Mouse (Mus musculus) C2C12 (cell line): ENCODE measurements around the gene Cdc37l1.

Experiments
- CTCF ChIP-seq: IDR thresholded peaks from one replicate; pipeline ENCODE4 v1.5.1; 2011; ENCODE audit not compliant: control insufficient read depth, insufficient read depth, insufficient read length
- MAX ChIP-seq: IDR thresholded peaks from one replicate; pipeline ENCODE4 v1.6.1; 2011; ENCODE audit warnings: mild to moderate bottlenecking, control low read depth
- MYOG ChIP-seq: IDR thresholded peaks from one replicate; pipeline ENCODE4 v1.6.1; 2011; ENCODE audit not compliant: control insufficient read depth, insufficient read length; ENCODE audit errors: extremely low read depth
- USF1 ChIP-seq: IDR thresholded peaks from one replicate; pipeline ENCODE4 v1.6.1; 2011; ENCODE audit warnings: low read depth, mild to moderate bottlenecking, control low read depth, moderate library complexity

DNA sequence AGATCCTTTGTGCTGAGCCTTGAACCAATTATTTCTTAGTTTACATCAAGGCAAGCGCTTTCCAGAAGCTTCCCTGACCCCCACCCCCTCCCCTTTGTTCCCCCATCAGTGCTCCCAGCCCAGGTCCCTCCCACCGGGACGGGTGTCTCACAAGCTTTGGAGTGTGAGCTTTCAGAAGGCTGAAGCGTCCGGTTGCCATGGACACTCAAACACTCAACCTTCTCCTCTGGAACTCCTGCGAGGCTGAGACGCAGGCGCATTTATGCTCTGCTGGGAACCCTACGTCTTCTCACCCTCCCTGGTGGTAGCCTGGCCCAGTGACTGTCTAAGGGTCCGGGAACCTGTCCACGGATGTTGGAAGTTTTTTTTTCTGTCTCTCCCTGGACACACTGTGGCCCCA lies 22.5 kb upstream of the Cdc37l1 start, which contains the start of gene 4430402I18Rik:
- TF ChIP-seq MAX (no peak), CTCF (no peak), USF1 (no peak), MYOG (no peak)
